Comparison of ENCODE assay signal across 7 mouse cellular contexts in the genomic region with DNA sequence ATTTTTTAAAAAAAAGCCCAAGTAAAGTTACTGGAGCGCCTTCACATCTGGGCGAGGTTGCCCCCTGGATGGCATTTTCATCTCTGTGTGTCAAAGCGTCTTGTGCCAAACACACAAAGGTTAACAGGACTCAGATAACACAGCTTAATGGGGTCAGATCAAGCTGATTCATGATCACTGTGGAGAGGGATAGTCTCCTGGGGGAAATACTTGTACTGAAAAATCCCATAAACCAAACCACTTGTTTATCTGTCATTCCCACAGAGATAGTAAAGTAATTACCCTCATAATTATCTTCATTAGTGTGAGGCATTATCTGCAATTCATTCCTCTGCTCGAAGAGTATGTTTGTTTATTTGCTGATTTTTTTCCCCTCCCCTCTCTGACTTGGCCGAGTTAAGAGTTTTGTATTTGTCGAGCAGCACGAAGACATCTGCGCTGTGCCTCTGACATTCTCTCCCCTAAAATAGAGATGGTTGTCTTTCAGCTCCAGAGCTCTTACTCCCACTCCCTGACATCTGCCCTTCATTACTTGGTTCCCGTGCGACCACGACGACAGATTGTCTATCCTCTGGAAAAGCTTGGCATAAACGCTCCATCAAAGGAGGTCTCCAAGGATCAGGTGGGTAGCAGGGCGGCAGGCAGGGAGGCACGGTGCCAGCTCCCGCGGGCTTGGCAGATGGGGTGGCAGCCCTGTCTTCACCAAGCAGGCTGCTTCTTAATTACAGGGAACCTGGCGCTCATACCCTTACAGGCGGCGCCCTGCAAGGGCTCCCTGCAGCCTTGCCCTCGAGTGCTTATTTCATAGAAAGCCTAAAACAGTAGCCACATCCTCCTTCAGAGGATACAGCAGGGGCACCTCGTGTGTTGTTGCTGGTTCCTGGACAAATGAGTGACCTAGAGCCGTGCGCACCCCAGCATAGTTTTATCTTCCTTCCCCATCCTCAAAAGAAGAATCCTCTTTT.
DNase-seq lines count a peak whose midpoint lies in the region; ATAC-seq and TF ChIP-seq lines count a peak whose summit lies in the region.

No protein-coding gene starts in this region.

- H3K4me2 ChIP-seq in embryonic facial prominence, embryonic 12.5 days (replicated peaks) = peak overlapping the region; percentile 32
- H3K4me2 ChIP-seq in midbrain, embryonic 13.5 days (replicated peaks) = peak overlapping the region; percentile 27

- peak overlapping the region; percentile 69 for H3K4me3 ChIP-seq in E14TG2a.4 (replicated peaks; ENCODE audit: low read length)
- H3K4me3 ChIP-seq in embryonic facial prominence, embryonic 12.5 days = no peak overlapping the region
- H3K4me3 ChIP-seq in midbrain, embryonic 13.5 days (replicated peaks) = no peak overlapping the region

- H3K36me3 ChIP-seq in E14TG2a.4 (ENCODE audit: insufficient read depth, low read length) = no peaks in the 10 kb centered on the region
- H3K36me3 ChIP-seq in embryonic facial prominence, embryonic 12.5 days = no peaks in the 10 kb centered on the region
- no peaks in the 10 kb centered on the region for H3K36me3 ChIP-seq in midbrain, embryonic 13.5 days

- peaks cover 33% of the 10 kb centered on the region for H3K4me1 ChIP-seq in E14TG2a.4 (replicated peaks; ENCODE audit: low read depth, low read length)
- peaks cover 8% of the 10 kb centered on the region for H3K4me1 ChIP-seq in embryonic facial prominence, embryonic 12.5 days
- peaks cover 28% of the 10 kb centered on the region for H3K4me1 ChIP-seq in midbrain, embryonic 13.5 days (replicated peaks)

- no peaks in the 10 kb centered on the region for H3K9me3 ChIP-seq in E14TG2a.4 (ENCODE audit: low read length)
- H3K9me3 ChIP-seq in embryonic facial prominence, embryonic 12.5 days = no peaks in the 10 kb centered on the region
- no peaks in the 10 kb centered on the region for H3K9me3 ChIP-seq in midbrain, embryonic 13.5 days

- no peak overlapping the region for H3K9ac ChIP-seq in embryonic facial prominence, embryonic 12.5 days
- no peak overlapping the region for H3K9ac ChIP-seq in midbrain, embryonic 13.5 days (replicated peaks)

- no peak for ATAC-seq in embryonic facial prominence, embryonic 12.5 days (ENCODE audit: insufficient number of reproducible peaks, insufficient read depth, low FRiP score, low TSS enrichment)
- ATAC-seq in midbrain, embryonic 13.5 days = peak; percentile 80

- TF ChIP-seq CTCF in E14TG2a.4 (conservative IDR thresholded peaks at IDR 0.05; ENCODE audit: low read length) = no peak

- DNase-seq in 3134 (ENCODE audit: extremely low read depth, insufficient read length, low spot score) = peak; percentile 10
- DNase-seq in kidney, postnatal 14 days = peak; percentile 24
- DNase-seq in adipocyte (ENCODE audit: low spot score) = no peak
- no peak for DNase-seq in urinary bladder, postnatal 36 days (ENCODE audit: low spot score in 2 of 2)

- 37% methylated on average over 24 of the region's 24 CpGs for WGBS in embryonic facial prominence, embryonic 12.5 days
- WGBS in midbrain, embryonic 13.5 days = 50% methylated on average over 24 of the region's 24 CpGs

- H3K27ac ChIP-seq in embryonic facial prominence, embryonic 12.5 days = no peak overlapping the region
- H3K27ac ChIP-seq in midbrain, embryonic 13.5 days = 0 out of 2 replicates have a peak overlapping the region, but pooled peaks have one; percentile 8

- peaks cover 19% of the 10 kb centered on the region for H3K27me3 ChIP-seq in E14TG2a.4 (ENCODE audit: insufficient read depth, low read length)
- H3K27me3 ChIP-seq in embryonic facial prominence, embryonic 12.5 days = no peaks in the 10 kb centered on the region
- peaks cover 3% of the 10 kb centered on the region; the same call in 1 of the 2 replicates for H3K27me3 ChIP-seq in midbrain, embryonic 13.5 days

Comparison
In these comparisons a context has a peak if more than half of its experiments do, and no peak if none do; other contexts are left out.
1. DNase-seq: peak in 3134 (single experiment) and kidney, postnatal 14 days (single experiment); none in adipocyte (single experiment) and urinary bladder, postnatal 36 days (0 of 2).